ENCODE assay signal across 11 mouse cellular contexts in genomic region chr9:63534371-63534780, GRCm38 (mm10).
A peak's percentile ranks its signal among the peaks of the same experiment; 100 is the strongest.
DNase-seq lines count a peak whose midpoint lies in the region; ATAC-seq and TF ChIP-seq lines count a peak whose summit lies in the region.
"Had no signal": no experiment of that assay in that cellular context is flagged by ENCODE, and none has a peak within 500 bp of the region (broad histone marks: within the 10 kb centered on the region; RNA-seq: fewer than 3 reads in every experiment).

No protein-coding gene starts in this region.

- no peak for TF ChIP-seq CTCF in layer of hippocampus, adult 2 months (conservative IDR thresholded peaks at IDR 0.05)

- H3K9ac ChIP-seq in forebrain, embryonic 13.5 days: no peak overlapping the region
- no peak overlapping the region for H3K9ac ChIP-seq in neural tube, embryonic 12.5 days

- intact Hi-C loops in left cerebral cortex, postnatal 25 days (cut with DNase I): no loop called here

- no peak for ATAC-seq in forebrain, embryonic 13.5 days
- peak; percentile 78 for ATAC-seq in neural tube, embryonic 12.5 days (ENCODE audit: low FRiP score, low read depth)

- peaks cover 60% of the 10 kb centered on the region for H3K27me3 ChIP-seq in forebrain, embryonic 13.5 days
- H3K27me3 ChIP-seq in neural tube, embryonic 12.5 days (replicated peaks): 0 out of 2 replicates have a peak, but pooled peaks cover 3% of the 10 kb centered on the region
- H3K27me3 ChIP-seq: CH12.LX had no signal

- DNase-seq in layer of hippocampus, adult 2 months (ENCODE audit: low spot score in 2 of 2): no peak
- no peak for DNase-seq in layer of hippocampus, postnatal 10 days (ENCODE audit: low spot score in 2 of 2)
- peak; percentile 18 to 56 for DNase-seq in kidney, postnatal 25 days
- DNase-seq in cerebellum, adult 11-12 months: no peak
- no peak for DNase-seq in left cerebral cortex, postnatal 25 days (ENCODE audit: low spot score in 2 of 2)
- no peak for DNase-seq in c-Kit-positive CD71-positive TER-119-positive erythroid progenitor cells, embryonic 14.5 days (ENCODE audit: low spot score)
- DNase-seq: cerebellum, adult 2 months; lung, adult 18-20 months had no signal

- no peak overlapping the region for H3K4me3 ChIP-seq in layer of hippocampus, adult 2 months
- H3K4me3 ChIP-seq in forebrain, embryonic 13.5 days: no peak overlapping the region
- H3K4me3 ChIP-seq in neural tube, embryonic 12.5 days: no peak overlapping the region

- peaks cover 31% of the 10 kb centered on the region for H3K4me1 ChIP-seq in forebrain, embryonic 13.5 days
- H3K4me1 ChIP-seq in neural tube, embryonic 12.5 days: peaks cover 30% of the 10 kb centered on the region

- H3K36me3 ChIP-seq in forebrain, embryonic 13.5 days (ENCODE audit: poor library complexity, severe bottlenecking): no peaks in the 10 kb centered on the region
- no peaks in the 10 kb centered on the region for H3K36me3 ChIP-seq in neural tube, embryonic 12.5 days

- no peaks in the 10 kb centered on the region for H3K9me3 ChIP-seq in forebrain, embryonic 13.5 days (replicated peaks)
- H3K9me3 ChIP-seq in neural tube, embryonic 12.5 days: no peaks in the 10 kb centered on the region

- 0 out of 2 replicates have a peak overlapping the region, but pooled peaks have one; percentile 19 for H3K4me2 ChIP-seq in forebrain, embryonic 13.5 days
- peak overlapping the region; percentile 26 for H3K4me2 ChIP-seq in neural tube, embryonic 12.5 days (replicated peaks)

- 3% methylated on average over 7 of the region's 7 CpGs for WGBS in forebrain, embryonic 13.5 days
- WGBS in neural tube, embryonic 12.5 days: 5% methylated on average over 7 of the region's 7 CpGs

- H3K27ac ChIP-seq in layer of hippocampus, adult 2 months: peak overlapping the region; percentile 56
- H3K27ac ChIP-seq in forebrain, embryonic 13.5 days: peak overlapping the region; percentile 55; the same call in 1 of the 2 replicates
- no peak overlapping the region for H3K27ac ChIP-seq in neural tube, embryonic 12.5 days

Comparison
In these comparisons a context has a peak if more than half of its experiments do, and no peak if none do; other contexts are left out.
1. DNase-seq: peak in kidney, postnatal 25 days (2 of 2); none in layer of hippocampus, adult 2 months (0 of 2), layer of hippocampus, postnatal 10 days (0 of 2), cerebellum, adult 11-12 months (single experiment), left cerebral cortex, postnatal 25 days (0 of 2) and c-Kit-positive CD71-positive TER-119-positive erythroid progenitor cells, embryonic 14.5 days (single experiment).